Mouse (Mus musculus): ENCODE data around the gene Olfr1350. TPM values are rescaled to one million over a fixed set of nuclear protein-coding genes. Genes with fewer than 3 reads are reported as not detected.
"Not testable (repeated sequence)": the region's sequence is repeated elsewhere in the genome, so short reads cannot be mapped to it uniquely, and the experiment has no call there.

Gene Olfr1350
- polyA plus RNA-seq (2012; rRNA removed): not detected in 2 replicates

DNA sequence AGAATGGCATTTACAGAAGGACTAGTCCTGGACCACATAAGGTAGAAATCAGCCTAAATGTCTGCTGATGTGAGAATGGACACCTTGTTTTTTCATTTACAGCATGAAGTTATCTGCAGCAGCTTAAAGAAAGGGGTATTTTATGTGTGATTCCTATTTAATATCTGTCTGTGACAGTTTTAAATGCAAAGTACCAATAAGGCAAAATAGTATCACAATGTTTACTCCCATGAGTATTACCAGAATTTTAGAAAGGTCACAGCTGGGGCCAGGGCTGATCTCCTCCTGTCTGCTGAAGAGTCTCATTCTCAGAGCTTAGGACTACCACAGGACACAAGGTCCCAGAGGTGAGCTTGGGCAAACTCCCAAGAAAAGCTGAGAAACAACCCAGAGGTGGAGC, at the start of gene Olfr1350:
Gene Olfr1350 (plus strand): TSS at position 301 of the 400 bp plus-strand sequence.
- no peak for DNase-seq (ENCODE audit: low read depth, low spot score)

GRCm38 (mm10) chr7:6521666-6522065, 43.0 kb upstream of the Olfr1350 start:
- WGBS: 20% methylated on average over 1 of the region's 1 CpGs
- no peak for DNase-seq (ENCODE audit: low read depth, low spot score)

DNA sequence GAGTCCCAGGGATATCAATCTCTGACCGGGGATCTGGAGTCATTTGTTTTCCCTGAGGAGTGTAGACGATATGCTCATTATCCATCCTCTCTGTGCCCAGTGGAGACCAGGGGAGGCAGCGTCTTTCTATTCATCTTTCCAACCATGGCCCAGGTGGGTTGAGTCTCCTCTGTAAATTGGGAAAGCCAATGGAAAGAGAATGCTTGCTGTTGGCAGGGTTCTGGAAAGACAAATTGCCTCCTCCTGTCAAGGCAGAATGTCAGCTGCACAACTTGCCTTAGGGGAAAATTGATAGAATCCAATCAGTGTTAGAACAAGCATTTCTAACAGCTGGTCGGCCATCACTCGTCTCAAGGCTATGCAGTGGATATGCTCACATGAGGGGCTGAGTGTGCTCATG, 41.8 kb upstream of the Olfr1350 start, which contains the start of gene Olfr1349:
Gene Olfr1349 (minus strand): TSS at position 101 of the 400 bp plus-strand sequence.
- no peak for DNase-seq (ENCODE audit: low read depth, low spot score)
- WGBS: 87% methylated on average over 5 of the region's 5 CpGs

GRCm38 (mm10) chr7:6525001-6525400, 39.6 kb upstream of the Olfr1350 start:
- no peak for DNase-seq (ENCODE audit: low read depth, low spot score)

GRCm38 (mm10) chr7:6526141-6526540, 38.5 kb upstream of the Olfr1350 start:
- 69% methylated on average over 5 of the region's 5 CpGs for WGBS

More at GRCm38 (mm10) chr7:6525001-6525400, 39.6 kb upstream of the Olfr1350 start:
- 56% methylated on average over 3 of the region's 3 CpGs for WGBS

GRCm38 (mm10) chr7:6586096-6586759, 21.6 kb downstream of the Olfr1350 start:
- DNase-seq (ENCODE audit: low read depth, low spot score): no peak
- 48% methylated on average over 8 of the region's 8 CpGs for WGBS

More at GRCm38 (mm10) chr7:6526141-6526540, 38.5 kb upstream of the Olfr1350 start:
- no peak for DNase-seq (ENCODE audit: low read depth, low spot score)

GRCm38 (mm10) chr7:6588766-6589165, 24.1 kb downstream of the Olfr1350 start:
- not testable (repeated sequence) for DNase-seq (ENCODE audit: low read depth, low spot score)
- 82% methylated on average over 13 of the region's 13 CpGs for WGBS

- 78% methylated on average over 9 of the region's 9 CpGs for WGBS
- no peak for DNase-seq (ENCODE audit: low read depth, low spot score)
Measured at GRCm38 (mm10) chr7:6603331-6603730, 38.7 kb downstream of the Olfr1350 start.

Other genes with a start within 250 kb of the Olfr1350 start
- 0.09 and 0.12 TPM in 2 replicates for gene Zfp583, start 233.6 kb upstream of the Olfr1350 start, polyA plus RNA-seq (2012; rRNA removed)
- gene Gm3854, start 221.1 kb upstream of the Olfr1350 start, polyA plus RNA-seq (2012; rRNA removed): 0.07 TPM in 1 of 2 replicates, not detected in the other
- 0.10 and 0.23 TPM in 2 replicates for gene Zfp78, start 201.6 kb upstream of the Olfr1350 start, polyA plus RNA-seq (2012; rRNA removed)
- gene Zfp28, start 181.5 kb upstream of the Olfr1350 start, polyA plus RNA-seq (2012; rRNA removed): 0.60 and 0.86 TPM in 2 replicates
- not detected in 2 replicates for gene Smim17, start 166.1 kb upstream of the Olfr1350 start, polyA plus RNA-seq (2012; rRNA removed)
- gene Gm20715, start 154.6 kb upstream of the Olfr1350 start, polyA plus RNA-seq (2012; rRNA removed): not detected in 2 replicates
- not detected in 2 replicates for gene Olfr1344, start 126.2 kb upstream of the Olfr1350 start, polyA plus RNA-seq (2012; rRNA removed)
- not detected in 2 replicates for gene Olfr1336, start 108.7 kb upstream of the Olfr1350 start, polyA plus RNA-seq (2012; rRNA removed)
- gene Olfr1346, start 97.7 kb upstream of the Olfr1350 start, polyA plus RNA-seq (2012; rRNA removed): not detected in 2 replicates
- gene Olfr5, start 77.9 kb upstream of the Olfr1350 start, polyA plus RNA-seq (2012; rRNA removed): not detected in 2 replicates
- gene Olfr1347, start 65.1 kb upstream of the Olfr1350 start, polyA plus RNA-seq (2012; rRNA removed): not detected in 2 replicates
- not detected in 2 replicates for gene Olfr1348, start 56.1 kb upstream of the Olfr1350 start, polyA plus RNA-seq (2012; rRNA removed)
- not detected in 2 replicates for gene Olfr1349, start 41.9 kb upstream of the Olfr1350 start, polyA plus RNA-seq (2012; rRNA removed)
- 0.05 and 0.21 TPM in 2 replicates for gene Zim1, start 131.6 kb downstream of the Olfr1350 start, polyA plus RNA-seq (2012; rRNA removed)
- gene Peg3, start 165.6 kb downstream of the Olfr1350 start, polyA plus RNA-seq (2012; rRNA removed): 0.68 and 1.6 TPM in 2 replicates
- gene Usp29, start 165.7 kb downstream of the Olfr1350 start, polyA plus RNA-seq (2012; rRNA removed): 0.16 and 0.21 TPM in 2 replicates

All from large intestine, adult 2 months (tissue).